Mouse (Mus musculus): ENCODE data around the gene Hspb1.

Gene Hspb1

DNA sequence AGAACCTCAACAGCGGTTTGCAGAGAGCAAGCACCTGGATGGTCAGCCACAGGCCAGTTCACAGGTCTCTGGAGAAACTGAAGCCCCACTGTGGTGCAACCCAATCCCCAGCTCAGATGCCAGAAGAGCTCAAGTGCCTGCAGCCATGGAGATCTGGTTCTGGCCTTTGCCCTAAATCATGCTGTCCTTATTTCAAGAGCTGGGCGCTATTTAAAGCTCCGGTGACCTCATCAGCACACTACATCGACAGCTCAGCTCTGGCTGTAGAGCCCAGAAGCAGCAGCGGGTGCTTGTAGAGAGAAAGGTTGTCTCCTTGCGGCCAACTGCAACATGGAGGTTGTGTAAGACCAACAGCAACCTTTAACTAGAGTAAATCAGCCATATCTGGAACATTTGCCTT is 26.4 kb downstream of the Hspb1 start:
- no peak for DNase-seq

DNA sequence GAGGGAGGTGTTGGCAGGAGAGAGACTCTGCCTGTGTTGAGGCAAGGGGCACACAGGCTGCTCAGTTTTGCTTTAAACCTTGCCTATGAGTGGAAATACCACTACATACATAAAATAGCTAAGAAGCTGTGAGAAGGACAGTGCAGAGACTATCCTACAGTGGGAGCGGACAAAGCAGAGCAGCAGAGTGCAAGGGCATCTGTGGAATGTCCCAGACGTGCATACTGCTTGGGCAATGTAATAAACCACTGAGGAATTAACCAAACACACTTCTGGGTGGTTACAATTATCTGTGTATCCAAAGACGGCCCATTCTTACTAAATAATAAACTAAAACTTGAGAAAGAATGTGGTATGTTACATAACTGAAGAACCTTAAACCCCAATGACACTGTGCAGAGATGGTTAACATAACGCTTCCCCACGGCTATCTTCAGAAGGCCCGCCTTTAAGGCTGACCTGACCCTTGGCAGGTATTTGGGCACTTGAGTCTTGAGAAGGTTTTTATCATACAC is 28.4 kb downstream of the Hspb1 start:
- DNase-seq = no peak

GRCm38 (mm10) chr5:135916601-135917000 is 28.9 kb downstream of the Hspb1 start:
- no peak for DNase-seq

DNA sequence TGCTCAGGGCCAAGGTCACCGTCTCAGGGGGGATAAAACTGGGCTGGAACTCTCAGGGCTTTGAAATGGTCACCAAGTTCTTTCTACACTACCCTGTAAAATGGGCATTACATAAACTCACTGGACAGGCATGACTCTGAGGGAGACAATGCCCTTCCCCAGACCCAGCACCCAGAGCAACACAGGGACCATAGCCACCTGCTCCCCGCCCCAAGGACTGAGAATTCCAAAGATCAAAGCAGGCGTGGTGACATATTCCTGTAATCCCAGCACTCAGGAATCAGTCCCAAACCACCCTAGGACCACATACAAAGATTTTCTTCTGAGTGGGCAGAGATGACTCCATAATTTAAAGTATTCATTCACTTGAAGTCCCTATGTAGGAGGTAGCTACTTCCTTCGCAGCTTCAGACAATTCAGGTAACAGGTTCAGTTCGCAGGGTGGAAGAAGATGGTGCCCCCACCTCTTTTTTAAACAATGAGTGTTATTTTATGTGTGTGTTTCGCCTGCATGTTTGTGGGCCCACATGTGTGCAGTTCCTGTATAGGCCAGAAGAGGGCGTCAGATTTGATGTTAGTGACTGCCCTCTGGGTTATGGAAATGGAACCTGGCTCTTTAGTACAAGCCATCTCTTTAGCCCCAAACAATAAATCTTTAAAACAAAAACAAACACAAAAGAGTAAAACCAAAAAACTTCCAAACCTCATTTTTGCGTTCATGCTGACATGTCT is 29.8 kb downstream of the Hspb1 start:
- peak; percentile 44 to 45 for DNase-seq

GRCm38 (mm10) chr5:135918059-135918437 is 30.3 kb downstream of the Hspb1 start:
- DNase-seq = no peak

GRCm38 (mm10) chr5:135918593-135918992 is 30.9 kb downstream of the Hspb1 start:
- DNase-seq = no peak

DNA sequence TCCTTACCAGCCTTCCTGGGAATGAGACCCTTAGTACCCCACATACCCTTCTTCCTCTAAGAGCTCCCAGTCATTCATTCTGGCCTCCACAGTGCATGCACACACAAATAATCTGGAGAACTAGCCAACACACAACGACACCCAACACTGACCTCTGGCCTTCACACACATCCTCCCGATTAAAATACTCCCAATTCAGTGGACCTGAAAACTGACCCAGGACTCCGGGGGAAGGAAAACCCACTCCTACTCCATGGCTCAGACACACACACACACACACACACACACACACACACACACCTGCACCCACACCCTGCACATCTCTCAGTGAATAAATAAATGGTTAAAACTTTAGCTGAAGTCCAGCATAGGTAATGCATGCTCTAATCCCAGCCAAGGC is 32.2 kb downstream of the Hspb1 start:
- DNase-seq = no peak

DNA sequence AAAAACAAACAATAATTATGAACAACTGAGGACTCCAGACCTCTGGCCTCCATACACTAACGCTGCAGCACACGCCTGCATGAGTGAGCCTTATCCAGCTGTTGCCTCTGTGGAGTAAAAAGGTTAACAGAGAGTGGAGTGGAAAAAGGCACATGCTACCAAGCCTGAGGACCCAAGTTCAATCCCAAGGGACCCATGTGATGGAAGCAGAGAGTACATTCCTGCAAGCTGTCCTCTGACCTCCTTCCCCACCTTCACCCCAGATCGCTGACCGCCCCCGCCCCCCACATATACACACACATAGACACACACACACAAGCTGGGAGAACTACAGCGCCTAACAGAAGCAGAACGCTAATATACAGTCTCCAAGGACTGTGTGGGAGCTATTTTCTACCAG is 36.2 kb downstream of the Hspb1 start:
- DNase-seq = no peak

- no peak for DNase-seq
Measured at GRCm38 (mm10) chr5:135929685-135930424, 42.1 kb downstream of the Hspb1 start.

- DNase-seq = no peak
Measured at GRCm38 (mm10) chr5:135931526-135931925, 43.8 kb downstream of the Hspb1 start.

GRCm38 (mm10) chr5:135932359-135932758 is 44.6 kb downstream of the Hspb1 start:
- DNase-seq = no peak

DNA sequence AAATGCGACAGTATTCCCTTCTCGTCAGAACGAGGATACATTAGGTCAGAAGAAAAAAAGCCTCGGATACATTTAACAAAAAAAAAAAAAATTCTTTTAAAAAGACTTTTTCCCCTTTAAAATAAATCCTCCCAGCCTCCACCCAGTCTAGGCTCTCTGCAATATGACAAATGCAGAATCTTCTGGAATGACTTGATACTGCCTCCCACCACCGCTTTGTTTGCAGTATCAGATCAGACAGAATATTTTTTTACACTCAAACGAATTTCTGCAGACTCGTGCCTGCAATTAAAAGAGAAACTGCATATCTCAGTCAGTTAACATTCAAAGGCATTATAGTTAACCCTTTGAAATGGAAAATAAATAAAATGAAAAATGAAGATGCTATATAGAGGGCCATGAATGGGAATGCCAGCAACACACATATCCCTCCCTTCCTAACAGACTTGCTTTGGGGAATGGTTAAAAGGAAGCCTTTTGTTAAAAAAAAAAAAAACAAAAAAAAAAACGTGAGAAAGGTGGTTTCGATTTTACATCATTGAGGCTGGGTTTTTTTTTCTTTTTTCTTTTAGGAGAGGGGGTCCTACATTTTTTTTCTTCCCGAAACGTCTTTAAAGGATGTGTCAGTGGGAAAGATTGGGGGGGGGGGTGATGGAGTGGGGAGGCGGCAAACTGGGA is 45.6 kb downstream of the Hspb1 start:
- no peak for DNase-seq

DNA sequence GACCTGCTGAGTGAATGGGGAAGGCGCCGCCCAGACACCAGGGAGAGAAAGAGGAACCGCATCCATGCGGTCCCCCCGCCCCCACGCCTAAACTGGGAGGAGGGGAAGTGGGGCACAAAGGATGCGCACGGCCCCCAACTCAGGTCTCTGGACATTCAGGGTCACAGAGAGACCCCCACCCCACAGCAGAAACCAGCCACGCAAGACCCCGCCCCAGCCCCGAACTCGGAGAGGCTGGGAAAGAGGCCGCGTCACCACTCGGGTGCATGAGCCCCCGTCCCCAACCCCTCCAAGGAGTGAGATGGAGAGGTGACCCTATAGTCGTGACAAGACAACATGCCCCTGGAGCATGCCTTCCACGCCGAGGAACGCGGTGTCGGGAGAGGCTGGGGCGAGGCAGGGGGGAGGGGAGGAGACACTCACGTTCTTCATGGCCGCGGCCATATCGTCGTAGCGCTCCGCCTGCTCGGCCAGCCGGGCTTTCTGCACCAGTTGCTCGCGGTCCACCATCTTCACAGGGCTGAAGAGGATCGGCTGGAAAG is 46.3 kb downstream of the Hspb1 start:
- DNase-seq = peak; percentile 81 to 84

- peak; percentile 99 to 100 for DNase-seq
Measured at GRCm38 (mm10) chr5:135934481-135935175, 46.9 kb downstream of the Hspb1 start, which contains the start of gene Ywhag. Ywhag (minus strand) TSS chr5:135934616.

- no peak for DNase-seq
Measured at GRCm38 (mm10) chr5:135935176-135935523, 47.4 kb downstream of the Hspb1 start.

DNA sequence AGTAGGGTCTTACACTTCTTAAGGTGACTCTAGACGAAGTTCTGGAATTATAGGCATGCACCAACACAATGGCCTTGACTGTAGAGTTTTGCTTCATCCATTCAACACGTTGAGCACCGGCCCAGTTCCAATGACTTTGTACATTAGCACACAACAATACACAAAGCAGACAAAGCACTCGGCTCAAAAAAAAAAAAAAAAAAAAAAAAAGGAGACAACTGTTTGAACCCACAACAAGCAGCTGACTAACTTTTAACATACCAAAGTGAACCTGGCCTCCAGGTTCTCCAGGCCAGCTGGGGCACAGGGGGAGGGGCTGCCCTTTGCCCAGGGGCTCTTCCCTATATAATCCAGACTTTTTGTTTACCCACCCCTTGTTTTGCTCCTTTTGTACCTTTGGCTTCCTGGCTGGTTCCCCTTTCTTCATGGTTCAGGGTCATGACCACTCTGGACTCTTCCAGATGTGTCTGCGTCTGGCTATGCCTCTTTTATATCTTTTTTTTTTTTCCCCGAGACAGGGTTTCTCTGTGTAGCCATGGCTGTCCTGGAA is 48.0 kb downstream of the Hspb1 start:
- DNase-seq = no peak

Measured in B cell, adult 2 months (primary cell).